Mouse (Mus musculus): Measurements from ENCODE around the gene Ptprm.
A peak's percentile ranks its signal among the peaks of the same experiment; 100 is the strongest.

Gene Ptprm

DNA sequence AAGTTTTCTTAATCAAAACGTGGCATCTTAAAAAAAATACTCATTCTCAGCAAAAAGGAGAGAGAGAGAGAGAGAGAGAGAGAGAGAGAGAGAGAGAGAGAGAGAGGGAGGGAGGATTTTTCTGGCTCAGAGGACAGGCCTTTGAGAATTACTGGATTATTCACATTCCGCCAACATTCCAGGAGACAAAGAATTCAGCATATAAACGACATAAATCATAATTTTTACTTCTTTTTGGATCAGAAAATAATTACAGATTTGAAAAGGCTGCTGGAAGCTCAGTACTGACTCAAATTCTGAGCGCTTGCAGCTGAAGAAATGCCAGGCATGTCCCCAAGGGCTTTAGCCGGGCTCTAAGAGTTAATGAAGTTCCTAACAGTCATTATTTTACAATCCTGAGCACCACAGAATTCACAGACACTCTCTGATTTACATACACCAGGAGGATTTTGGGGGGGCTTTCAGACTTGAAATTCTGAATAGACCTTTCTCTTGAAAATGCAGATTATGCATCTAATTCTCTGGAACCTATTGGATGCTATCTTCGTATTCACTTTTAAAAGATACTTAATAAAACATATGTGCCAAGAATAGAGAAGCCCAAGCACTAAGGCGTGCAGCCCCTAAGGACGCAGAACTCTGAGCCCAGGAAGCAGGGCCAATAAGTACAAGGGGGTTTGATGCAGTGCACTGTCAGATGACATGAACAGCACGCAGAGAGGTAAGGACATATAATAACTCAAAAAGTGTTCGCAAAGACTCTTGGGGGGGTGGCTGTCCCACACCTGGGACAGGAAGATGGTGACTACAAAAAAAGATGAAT lies 112.1 kb downstream of the Ptprm start:
- DNase-seq (ENCODE audit: extremely low read depth, low read depth, low spot score): no peak

DNA sequence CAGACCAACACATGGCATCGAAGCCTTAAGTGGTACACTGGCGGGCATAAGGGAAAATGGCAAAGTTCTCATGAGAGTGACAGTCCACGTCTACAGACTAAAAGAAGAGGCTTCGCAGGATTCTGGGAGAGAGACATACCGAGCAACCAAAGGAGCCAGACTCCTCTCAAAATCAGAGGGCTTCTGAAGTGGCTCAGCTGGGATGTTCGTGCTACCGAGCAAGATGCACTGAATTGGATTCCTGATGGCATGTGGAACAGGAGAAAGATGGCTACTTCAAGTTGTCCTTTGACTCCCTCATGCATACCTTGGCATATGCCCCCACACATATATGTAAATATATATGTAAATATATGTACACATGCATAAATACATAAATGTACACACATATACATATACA lies 115.4 kb downstream of the Ptprm start:
- no peak for DNase-seq (ENCODE audit: extremely low read depth, low read depth, low spot score)

DNA sequence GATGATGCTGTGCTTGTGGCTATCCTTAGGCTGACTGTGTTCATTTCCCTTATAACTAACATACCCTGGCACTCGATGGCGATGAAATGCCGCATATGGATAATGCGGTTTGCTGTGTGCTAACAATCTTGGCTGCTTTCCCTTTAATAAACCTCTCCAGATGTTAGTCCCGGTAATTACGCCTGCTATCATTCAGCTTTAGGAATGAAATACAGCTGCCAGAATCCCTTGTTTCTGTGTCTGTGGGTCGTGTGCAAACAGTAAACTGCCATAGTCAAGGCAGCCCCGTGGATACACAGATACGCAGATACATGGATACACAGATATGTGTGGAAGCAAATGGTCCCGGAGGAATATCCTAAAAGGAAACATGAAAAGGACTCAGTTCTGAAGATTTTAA lies 116.8 kb downstream of the Ptprm start:
- no peak for DNase-seq (ENCODE audit: extremely low read depth, low read depth, low spot score)

DNA sequence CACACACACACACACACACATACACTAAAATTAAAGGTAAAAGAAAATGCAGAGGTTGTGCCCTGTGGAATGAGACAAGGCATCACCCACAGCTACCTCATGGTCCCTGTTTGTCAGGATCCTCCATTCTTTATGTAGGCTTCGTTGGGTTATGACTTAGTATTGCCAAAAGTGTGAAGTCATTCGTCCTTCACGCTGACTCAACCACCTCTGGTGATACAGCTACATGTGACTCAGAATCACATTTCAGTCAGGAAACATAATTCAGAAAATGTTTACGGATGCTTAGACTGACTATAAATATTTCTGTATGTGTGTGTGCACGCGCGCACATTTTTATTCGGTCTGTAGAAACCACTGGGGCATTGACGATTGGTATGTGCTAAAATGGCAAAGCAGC lies 121.2 kb downstream of the Ptprm start:
- DNase-seq (ENCODE audit: extremely low read depth, low read depth, low spot score): no peak

DNA sequence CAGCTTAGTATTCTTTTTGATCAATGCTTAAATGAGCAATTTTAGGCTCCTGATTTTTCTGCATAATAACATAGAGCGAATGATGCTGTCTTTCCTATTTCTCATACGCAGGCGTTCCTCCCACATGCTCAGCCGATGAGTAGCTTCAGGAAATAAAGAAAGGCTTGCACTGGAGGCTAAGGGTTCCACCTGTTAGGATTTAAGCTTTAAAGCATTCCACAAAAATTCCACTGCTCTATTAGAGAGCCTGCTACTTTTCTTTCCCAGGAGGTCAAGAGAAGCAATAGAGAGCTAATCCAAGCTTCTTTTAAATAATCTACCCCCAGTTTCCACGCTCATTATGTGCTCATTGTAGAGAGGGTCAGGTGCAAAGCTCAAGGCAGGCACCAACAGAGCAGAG lies 127.3 kb downstream of the Ptprm start:
- no peak for DNase-seq (ENCODE audit: extremely low read depth, low read depth, low spot score)

DNA sequence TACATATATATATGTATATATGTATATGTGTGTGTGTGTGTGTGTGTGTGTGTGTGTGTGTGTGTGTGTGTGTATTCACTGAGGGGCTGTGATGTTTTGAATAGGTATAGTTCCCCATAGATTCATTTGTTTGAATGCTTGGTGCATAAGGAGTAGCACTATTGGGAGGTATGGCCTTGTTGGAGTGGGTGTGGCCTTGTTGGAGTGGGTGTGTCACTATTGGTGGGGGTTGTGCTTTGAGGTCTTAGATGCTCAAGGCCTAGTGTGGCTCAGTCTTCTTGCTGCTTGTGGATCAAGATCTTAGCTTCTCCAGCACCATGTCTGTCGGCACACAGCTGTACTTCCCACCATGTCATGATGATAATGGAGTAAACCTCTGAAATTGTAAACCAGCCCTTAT lies 138.9 kb downstream of the Ptprm start:
- DNase-seq (ENCODE audit: extremely low read depth, low read depth, low spot score): no peak

DNA sequence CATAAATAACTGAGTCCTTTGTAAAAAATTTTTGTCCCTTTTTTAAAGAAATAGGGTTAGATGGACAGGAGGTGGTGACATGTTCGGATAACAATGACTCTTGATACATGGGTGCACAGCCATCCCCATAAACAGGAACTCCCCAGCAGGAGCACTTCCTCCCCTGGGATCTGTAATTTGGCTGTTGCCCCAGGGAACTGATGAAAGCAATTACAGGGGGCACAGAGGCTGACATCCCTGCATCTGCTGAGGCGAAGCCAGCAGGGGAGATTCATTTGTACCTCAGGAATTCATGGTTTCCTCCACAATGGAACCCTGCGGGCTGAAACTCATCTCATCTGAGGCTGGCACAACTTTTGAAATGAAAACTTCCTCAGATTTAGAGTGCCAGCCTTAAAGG lies 140.5 kb downstream of the Ptprm start:
- DNase-seq (ENCODE audit: extremely low read depth, low read depth, low spot score): no peak

DNA sequence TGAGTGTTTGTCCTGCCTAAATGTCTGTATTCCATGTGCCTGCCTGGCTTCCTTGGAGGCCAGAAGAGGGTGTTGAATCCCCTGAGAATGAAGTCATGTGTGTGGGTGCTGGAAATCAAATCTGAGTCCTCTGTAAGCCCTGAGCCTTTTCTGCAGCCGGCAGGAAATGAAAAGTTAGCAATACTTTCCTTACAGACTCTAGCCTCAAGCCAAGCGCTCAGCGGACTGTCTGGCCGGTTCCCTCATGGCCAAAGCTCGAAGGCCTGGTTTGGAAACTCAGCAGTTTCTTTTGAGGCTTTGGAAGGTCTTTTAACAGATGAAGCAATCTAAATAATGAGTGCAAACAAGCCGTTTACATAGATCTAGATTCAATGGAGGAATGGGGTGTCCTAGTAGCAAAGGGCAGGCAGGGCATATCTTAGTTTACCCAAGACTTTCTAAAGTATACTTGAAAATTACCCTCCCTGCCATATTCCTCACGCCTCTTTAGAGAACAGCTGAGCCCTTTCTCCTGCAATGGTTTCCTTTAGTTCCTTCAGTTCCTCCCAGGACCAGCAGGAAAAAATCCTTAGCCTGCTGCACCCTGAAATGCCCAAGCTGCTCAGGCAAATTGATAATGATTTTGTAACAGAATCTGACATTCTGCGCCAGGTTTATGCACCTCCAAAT lies 144.4 kb downstream of the Ptprm start:
- no peak for DNase-seq (ENCODE audit: extremely low read depth, low read depth, low spot score)

DNA sequence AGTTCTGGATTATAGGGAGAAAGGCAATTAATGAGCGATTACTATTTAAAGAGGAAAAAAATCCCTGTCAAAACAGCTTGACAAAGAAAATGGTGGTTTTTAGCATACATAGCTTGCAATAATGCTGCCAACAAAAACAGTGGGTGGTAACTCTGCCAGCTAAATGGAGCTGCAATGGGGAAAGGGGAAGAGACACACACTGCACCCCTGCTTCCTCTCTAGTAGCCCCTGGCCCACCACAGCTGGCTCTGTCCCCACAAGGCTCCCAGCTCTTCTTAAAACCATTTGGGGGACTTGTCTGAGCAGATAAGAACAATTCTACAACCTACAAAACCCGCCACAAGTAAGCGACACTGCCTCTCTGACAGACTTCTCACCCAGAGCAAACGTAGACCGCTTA lies 145.7 kb downstream of the Ptprm start:
- DNase-seq (ENCODE audit: extremely low read depth, low read depth, low spot score): no peak

DNA sequence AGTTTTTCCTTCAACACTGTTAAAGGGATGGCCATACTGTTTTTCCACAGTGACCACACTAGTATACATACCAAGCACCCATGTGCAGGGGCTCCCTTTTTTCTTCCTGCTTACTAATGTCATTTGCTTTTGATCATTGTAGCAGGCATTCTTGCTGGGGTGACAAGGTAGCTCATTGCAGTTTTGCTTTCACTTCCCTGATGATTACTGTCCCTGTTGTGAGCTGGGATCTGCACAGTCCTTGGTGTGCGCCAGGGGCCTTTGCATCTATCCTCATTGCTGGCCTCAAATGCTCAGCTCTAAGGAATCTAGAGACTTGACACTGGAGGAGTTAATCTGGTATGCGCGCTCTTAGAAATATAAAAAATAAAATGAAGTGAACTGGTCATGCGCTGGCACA lies 147.3 kb downstream of the Ptprm start:
- no peak for DNase-seq (ENCODE audit: extremely low read depth, low read depth, low spot score)

DNA sequence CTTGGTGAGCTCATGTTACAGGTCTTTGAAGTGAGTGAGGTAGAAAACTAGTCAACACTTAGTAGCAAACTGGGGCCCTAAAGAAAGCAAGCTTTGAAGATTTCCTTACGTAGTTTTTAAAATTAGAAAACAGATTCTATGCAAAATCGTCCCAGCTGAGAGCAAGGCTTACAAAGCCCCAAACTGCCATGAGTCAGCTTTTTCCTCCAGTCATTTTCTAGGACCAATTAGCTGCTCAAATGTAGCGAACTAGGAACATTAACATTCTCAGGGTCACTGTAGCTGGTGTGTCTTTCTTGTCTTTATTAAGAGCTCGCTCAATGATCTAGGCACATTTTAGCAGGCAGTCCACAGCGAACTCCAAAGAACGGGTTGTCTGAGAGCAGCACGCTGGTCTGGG lies 153.1 kb downstream of the Ptprm start:
- DNase-seq (ENCODE audit: extremely low read depth, low read depth, low spot score): no peak

DNA sequence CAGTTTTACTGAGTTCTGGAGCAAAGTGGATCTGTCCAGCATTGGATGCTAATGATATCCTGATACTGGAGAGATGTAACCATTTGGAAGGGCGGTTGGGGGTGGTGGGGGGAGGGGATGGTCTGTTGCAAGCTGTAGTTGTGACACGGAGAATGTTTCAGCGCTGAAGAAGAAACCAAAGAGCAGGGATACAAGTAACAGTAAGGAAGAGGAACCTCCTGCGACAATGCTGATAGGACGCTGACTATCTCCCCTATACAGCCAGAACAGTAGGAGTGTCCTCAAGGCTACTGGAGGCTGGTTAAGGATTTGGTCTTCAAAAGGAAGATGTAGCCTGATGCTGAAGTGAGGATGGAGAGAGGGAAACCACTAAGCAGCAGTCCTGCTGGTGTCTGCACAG lies 160.5 kb downstream of the Ptprm start:
- no peak for DNase-seq (ENCODE audit: extremely low read depth, low read depth, low spot score)

DNA sequence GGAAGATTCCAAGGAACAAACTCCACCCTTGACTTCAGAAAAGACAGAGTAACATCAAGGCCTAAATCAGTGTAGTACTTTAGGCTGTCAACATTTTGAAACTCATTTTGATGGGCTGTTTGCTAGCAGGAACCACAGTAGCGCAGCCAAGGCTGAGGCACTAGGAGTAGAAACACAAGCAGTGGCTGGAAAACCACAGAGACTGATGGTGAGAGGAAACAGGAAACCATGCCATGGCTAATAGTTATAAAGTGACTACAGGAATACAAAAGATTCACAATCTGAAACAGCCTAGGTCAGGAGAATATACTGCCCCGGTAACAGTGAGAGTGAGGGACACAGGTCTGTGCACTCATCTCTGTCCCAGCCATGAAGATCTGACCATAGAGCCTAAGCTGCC lies 165.7 kb downstream of the Ptprm start:
- DNase-seq (ENCODE audit: extremely low read depth, low read depth, low spot score): no peak

DNA sequence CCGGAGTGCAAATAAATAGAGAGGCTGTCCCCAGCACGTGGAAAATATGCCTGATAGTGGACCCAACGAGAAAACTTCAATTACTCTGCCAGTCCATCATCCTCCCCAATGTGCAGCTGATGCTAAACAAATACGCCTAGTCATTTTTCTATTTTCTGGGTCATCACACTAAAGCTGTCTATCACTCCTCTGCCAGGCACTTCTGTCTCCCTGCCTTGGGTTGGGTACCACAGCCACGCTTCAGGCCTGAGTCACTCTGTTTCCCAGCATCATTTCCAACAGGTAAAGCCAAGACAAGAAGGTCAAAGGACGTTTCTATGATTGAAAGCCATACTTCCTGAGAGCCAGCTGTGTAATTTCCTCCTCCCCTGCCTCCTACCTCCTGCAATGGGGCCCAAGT lies 167.4 kb downstream of the Ptprm start:
- DNase-seq (ENCODE audit: extremely low read depth, low read depth, low spot score): no peak

DNA sequence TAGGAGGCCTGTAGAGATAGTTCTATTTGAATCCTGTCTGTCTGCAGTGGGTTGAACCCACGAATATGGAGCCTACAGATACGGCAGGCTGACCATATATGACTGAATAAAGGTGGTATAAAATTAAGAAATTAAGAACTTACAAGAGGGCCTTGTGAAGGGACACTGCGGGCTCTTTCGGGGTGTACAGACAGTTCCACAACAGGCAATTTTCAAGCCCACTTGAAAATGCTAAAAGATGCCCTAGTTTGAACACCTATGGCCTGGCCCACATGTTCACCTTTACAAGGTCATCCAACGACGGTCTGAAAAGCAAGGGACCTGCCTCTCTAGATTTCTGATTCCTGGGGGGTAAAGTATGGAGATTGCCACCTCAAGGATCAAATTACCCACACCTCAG lies 168.3 kb downstream of the Ptprm start:
- no peak for DNase-seq (ENCODE audit: extremely low read depth, low read depth, low spot score)

DNA sequence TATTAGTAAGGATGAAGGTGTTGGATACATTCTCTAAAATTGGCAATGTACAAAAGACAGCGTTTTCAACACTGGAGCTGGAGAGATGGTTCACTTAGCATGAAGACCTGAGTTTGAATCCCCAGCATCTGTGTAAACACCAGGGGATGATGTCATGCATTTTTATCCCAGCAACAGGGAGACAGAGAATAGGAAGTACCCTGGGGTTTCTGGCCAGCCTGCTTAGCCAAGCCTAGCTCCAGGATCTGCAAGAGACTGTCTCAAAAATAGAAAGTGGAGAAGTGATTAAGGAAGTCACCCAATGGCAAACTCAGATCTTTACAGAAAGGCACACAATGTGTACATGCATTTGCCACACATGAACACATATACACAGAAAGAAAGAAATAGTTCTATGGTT lies 174.8 kb downstream of the Ptprm start:
- DNase-seq (ENCODE audit: extremely low read depth, low read depth, low spot score): no peak

DNA sequence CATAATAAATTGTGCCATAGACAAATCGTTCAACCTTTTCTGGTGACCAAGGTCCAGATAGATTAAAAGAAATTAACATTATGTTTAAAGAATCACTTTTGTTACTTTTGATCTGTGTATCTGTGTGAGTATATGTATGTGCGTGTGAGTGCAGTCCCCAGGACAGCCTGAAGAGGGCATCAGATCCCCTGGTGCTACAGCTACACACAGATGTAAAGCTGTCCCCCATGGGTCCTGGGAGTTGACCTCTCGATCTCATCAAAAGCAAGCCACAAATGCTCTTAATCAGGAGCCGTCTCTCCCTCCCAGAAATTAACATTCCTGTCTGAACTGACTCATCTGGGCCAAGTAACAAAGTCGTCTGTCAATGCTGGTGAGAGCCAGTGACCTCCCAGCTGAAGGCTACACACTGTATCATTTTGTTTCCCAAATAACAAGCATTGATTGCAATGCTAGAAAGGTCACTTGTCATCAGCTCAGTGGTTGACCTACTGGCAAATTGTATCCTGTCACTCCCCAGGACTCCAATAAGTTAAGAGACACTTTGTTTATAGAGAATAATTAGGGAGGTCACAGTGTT lies 175.5 kb downstream of the Ptprm start:
- no peak for DNase-seq (ENCODE audit: extremely low read depth, low read depth, low spot score)

DNA sequence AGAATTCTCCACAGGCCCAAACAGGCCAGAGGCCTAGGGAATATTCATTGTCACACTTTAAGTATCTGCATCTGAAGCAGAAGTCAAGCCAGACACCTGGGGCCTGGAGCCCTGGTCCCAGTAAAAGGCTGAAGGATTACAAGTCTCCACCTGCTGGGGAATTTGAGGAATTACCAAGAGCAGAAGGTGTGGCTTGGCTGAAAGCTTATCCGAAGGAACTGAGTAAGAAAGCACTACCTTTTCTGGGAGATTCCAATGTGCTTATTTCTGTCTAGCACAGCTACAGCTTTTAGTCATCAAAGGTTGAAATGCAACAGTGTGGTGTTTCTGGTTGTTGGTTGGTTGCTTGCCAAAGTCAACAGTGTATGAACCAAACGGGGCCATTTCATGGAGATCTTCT lies 178.4 kb downstream of the Ptprm start:
- no peak for DNase-seq (ENCODE audit: extremely low read depth, low read depth, low spot score)

DNA sequence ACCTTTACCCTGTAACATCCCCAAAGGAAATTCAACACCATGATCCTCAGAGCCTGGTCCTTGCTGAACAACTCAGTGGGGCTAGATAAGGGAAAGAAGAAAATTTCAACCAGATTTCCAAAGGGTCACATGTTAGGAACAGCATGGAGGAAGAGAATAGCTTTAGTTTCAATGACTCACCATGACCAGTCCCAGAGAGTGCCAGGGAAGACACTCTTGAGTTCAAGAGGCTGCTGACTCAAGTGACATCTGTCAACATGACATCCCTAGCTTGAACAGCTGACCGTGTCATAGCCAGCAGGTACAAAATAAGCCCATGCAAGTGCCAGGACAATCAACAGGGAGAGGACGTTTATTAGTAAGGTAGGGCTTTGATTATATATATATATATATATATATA lies 182.9 kb downstream of the Ptprm start:
- no peak for DNase-seq (ENCODE audit: extremely low read depth, low read depth, low spot score)

DNA sequence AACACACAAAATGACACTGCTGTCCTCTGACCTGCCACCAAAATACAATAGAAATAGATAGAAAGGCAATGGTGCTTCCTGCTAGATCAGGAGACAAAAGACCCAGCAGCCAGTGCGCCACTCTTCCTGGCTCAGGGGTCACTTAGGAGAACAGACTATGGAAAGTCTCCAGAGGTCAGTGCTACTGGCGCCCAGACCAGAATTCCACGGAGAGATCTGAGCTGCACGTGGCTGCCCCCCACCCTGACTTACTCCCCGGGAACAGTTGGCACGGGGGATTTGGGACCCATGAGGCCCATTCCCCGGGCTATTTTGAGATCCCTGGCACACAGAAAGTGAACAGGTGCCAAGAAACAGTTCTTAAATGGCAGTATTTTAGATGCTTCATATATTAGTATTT lies 183.6 kb downstream of the Ptprm start:
- DNase-seq (ENCODE audit: extremely low read depth, low read depth, low spot score): no peak

DNA sequence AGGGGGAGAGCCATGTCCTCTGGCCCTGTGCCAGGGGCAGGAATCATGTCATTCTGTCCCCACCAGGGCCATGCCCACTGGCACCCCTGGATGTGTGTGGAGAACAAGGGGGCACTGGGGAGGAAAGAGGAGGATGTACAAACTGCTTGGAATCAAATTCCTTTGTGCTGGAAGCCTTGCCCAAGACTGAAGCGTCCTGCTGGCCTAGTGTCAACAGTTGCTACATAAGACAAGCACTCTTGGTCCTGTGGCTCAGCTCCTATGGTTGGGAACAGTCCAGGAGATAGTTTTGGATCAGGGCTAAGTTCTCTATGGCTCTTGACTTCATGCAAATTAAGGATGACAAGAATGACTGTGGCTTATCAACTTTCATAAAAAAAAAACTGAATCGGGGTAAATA lies 188.4 kb downstream of the Ptprm start:
- peak; percentile 14 for DNase-seq (ENCODE audit: extremely low read depth, low read depth, low spot score)

DNA sequence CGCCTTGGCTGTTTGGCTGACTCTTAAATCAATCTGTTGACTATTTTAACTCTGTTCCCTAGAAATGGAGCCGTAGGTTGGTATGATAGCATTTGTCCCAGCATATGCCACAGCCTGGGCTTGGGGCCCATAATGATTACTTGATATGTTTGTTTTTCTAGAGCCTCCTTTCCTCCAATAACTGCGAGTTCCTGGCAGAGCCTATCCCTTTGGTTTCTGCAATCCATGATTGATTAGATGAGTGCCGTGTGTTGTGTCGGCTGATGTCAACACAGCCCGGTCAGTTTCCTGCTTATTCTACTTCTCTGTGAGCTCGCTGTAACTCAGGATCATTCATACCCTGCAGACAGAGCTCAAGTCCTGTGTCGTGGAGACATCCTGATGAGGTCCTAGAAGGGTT lies 194.6 kb downstream of the Ptprm start:
- no peak for DNase-seq (ENCODE audit: extremely low read depth, low read depth, low spot score)
